ENCODE assay signal across 8 mouse cellular contexts in the genomic region with DNA sequence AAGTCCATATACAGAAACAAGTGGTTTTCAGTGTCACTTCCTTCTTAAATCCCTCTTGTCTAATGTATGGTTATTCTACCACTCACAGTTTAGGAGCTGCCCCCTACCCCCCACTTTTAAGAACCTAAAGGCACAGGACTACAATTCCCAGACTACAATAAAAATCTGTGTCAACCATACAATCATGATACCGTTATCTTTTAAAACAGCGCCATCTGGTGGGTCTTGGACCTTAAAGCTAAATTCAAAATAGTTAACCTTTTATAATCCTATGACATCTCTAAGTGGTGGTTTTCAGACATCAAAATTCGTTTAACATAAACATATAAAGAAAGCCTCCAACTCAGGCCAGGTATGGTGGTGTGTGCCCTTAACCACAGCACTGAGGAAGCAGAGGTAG. TPM values are rescaled to one million over a fixed set of nuclear protein-coding genes. Genes with fewer than 3 reads are reported as not detected.
A peak's percentile ranks its signal among the peaks of the same experiment; 100 is the strongest.
DNase-seq lines count a peak whose midpoint lies in the region; ATAC-seq lines count a peak whose summit lies in the region.

No protein-coding gene starts in this region.

- H3K9ac ChIP-seq in midbrain, embryonic 13.5 days (replicated peaks) = no peak overlapping the region

- no peaks in the 10 kb centered on the region for H3K9me3 ChIP-seq in midbrain, embryonic 10.5 days (replicated peaks)
- H3K9me3 ChIP-seq in midbrain, embryonic 13.5 days = no peaks in the 10 kb centered on the region

- 20% methylated on average over 3 of the region's 3 CpGs for WGBS in midbrain, embryonic 10.5 days
- WGBS in midbrain, embryonic 13.5 days = 16% methylated on average over 3 of the region's 3 CpGs

- peaks cover 21% of the 10 kb centered on the region for H3K4me1 ChIP-seq in midbrain, embryonic 10.5 days
- peaks cover 24% of the 10 kb centered on the region for H3K4me1 ChIP-seq in midbrain, embryonic 13.5 days (replicated peaks)

- no peak overlapping the region for H3K4me2 ChIP-seq in midbrain, embryonic 13.5 days (replicated peaks)

- peaks cover 24% of the 10 kb centered on the region for H3K36me3 ChIP-seq in midbrain, embryonic 10.5 days
- H3K36me3 ChIP-seq in midbrain, embryonic 13.5 days = peaks cover 20% of the 10 kb centered on the region

- no peak overlapping the region for H3K27ac ChIP-seq in midbrain, embryonic 10.5 days (replicated peaks)
- no peak overlapping the region for H3K27ac ChIP-seq in midbrain, embryonic 13.5 days

- H3K4me3 ChIP-seq in midbrain, embryonic 10.5 days = no peak overlapping the region
- H3K4me3 ChIP-seq in midbrain, embryonic 13.5 days (replicated peaks) = no peak overlapping the region

- no peak for ATAC-seq in midbrain, embryonic 13.5 days
- ATAC-seq in megakaryocyte-erythroid progenitor cell, adult 5-6 weeks (replicated peaks; ENCODE audit: low FRiP score, low TSS enrichment, poor library complexity, severe bottlenecking) = no peak

- intact Hi-C loops in left cerebral cortex, postnatal 25 days (cut with DNase I) = loop anchor here (1.0 to 5.0 kb wide), 3 partner anchors 105 to 211 kb away; no protein-coding TSS in a partner anchor

- peak; percentile 29 for DNase-seq in midbrain, embryonic 10.5 days (ENCODE audit: low spot score)
- peak; percentile 90 for DNase-seq in NIH3T3 (ENCODE audit: low read depth)
- DNase-seq in c-Kit-positive CD71-positive TER-119-negative erythroid progenitor cells, embryonic 14.5 days (ENCODE audit: low read depth) = peak; percentile 76
- peak; percentile 35 to 70 for DNase-seq in gastrocnemius, postnatal 4 days (ENCODE audit: low spot score in 2 of 2)
- DNase-seq in left cerebral cortex, postnatal 25 days (ENCODE audit: low spot score in 2 of 2) = peak; percentile 72 to 81
- DNase-seq in right cerebral cortex, postnatal 10 days (ENCODE audit: low spot score in 2 of 2) = peak; percentile 55 to 71

- no peaks in the 10 kb centered on the region for H3K27me3 ChIP-seq in midbrain, embryonic 10.5 days (ENCODE audit: low read depth, poor library complexity, severe bottlenecking)
- H3K27me3 ChIP-seq in midbrain, embryonic 13.5 days = no peaks in the 10 kb centered on the region

RNA-seq across cellular contexts. Expression of a gene that starts 4.8 kb away (rescaled TPM):
- 31.7 and 32.5 TPM in 2 replicates for polyA plus RNA-seq in midbrain, embryonic 10.5 days (2016; fragmentation: Nextera tagmentation; extraction: Ambion mirVana)
- 20.4 and 23.3 TPM in 2 replicates for polyA plus RNA-seq in midbrain, embryonic 13.5 days (2015; fragmentation: Nextera tagmentation; extraction: Ambion mirVana)
- 10 to 100 TPM; 21.0 to 23.6 TPM for total RNA-seq in gastrocnemius, postnatal 4 days (2021)
- total RNA-seq in left cerebral cortex, postnatal 25 days (2021) = 10 to 100 TPM; 51.6 to 53.7 TPM
- total RNA-seq in megakaryocyte-erythroid progenitor cell, adult 5-6 weeks (2014; fragmentation: Nextera tagmentation) = 27.4 and 33.5 TPM in 2 replicates
- total RNA-seq in megakaryocyte-erythroid progenitor cell, adult 5-6 weeks (2017) = 32.4 and 33.0 TPM in 2 replicates

RNA-seq across cellular contexts. Expression of a gene that starts 6.1 kb away (rescaled TPM):
- 51.8 and 52.1 TPM in 2 replicates for polyA plus RNA-seq in midbrain, embryonic 10.5 days (2016; fragmentation: Nextera tagmentation; extraction: Ambion mirVana)
- 39.4 and 42.9 TPM in 2 replicates for polyA plus RNA-seq in midbrain, embryonic 13.5 days (2015; fragmentation: Nextera tagmentation; extraction: Ambion mirVana)
- total RNA-seq in gastrocnemius, postnatal 4 days (2021) = 10 to 100 TPM; 29.3 to 31.7 TPM
- 10 to 100 TPM; 25.0 to 31.8 TPM for total RNA-seq in left cerebral cortex, postnatal 25 days (2021)
- 39.2 and 53.4 TPM in 2 replicates for total RNA-seq in megakaryocyte-erythroid progenitor cell, adult 5-6 weeks (2014; fragmentation: Nextera tagmentation)
- 64.5 and 114 TPM in 2 replicates for total RNA-seq in megakaryocyte-erythroid progenitor cell, adult 5-6 weeks (2017)

RNA-seq across cellular contexts. Expression of a gene that starts 42.2 kb away (rescaled TPM):
- 129 and 131 TPM in 2 replicates for polyA plus RNA-seq in midbrain, embryonic 10.5 days (2016; fragmentation: Nextera tagmentation; extraction: Ambion mirVana)
- 91.5 and 95.5 TPM in 2 replicates for polyA plus RNA-seq in midbrain, embryonic 13.5 days (2015; fragmentation: Nextera tagmentation; extraction: Ambion mirVana)
- 10 to 100 TPM; 43.6 to 44.5 TPM for total RNA-seq in gastrocnemius, postnatal 4 days (2021)
- 10 to 100 TPM; 70.8 to 76.6 TPM for total RNA-seq in left cerebral cortex, postnatal 25 days (2021)
- 50.2 and 65.2 TPM in 2 replicates for total RNA-seq in megakaryocyte-erythroid progenitor cell, adult 5-6 weeks (2014; fragmentation: Nextera tagmentation)
- total RNA-seq in megakaryocyte-erythroid progenitor cell, adult 5-6 weeks (2017) = 91.0 and 109 TPM in 2 replicates

RNA-seq across cellular contexts. Expression of a gene that starts 57.0 kb away (rescaled TPM):
- polyA plus RNA-seq in midbrain, embryonic 10.5 days (2016; fragmentation: Nextera tagmentation; extraction: Ambion mirVana) = 0.04 and 0.05 TPM in 2 replicates
- 0.04 and 0.08 TPM in 2 replicates for polyA plus RNA-seq in midbrain, embryonic 13.5 days (2015; fragmentation: Nextera tagmentation; extraction: Ambion mirVana)
- under 1 TPM; 0.05 to 0.18 TPM for total RNA-seq in gastrocnemius, postnatal 4 days (2021)
- under 1 TPM; 0.07 to 0.09 TPM for total RNA-seq in left cerebral cortex, postnatal 25 days (2021)
- 0.17 TPM in 1 of 2 replicates, not detected in the other for total RNA-seq in megakaryocyte-erythroid progenitor cell, adult 5-6 weeks (2014; fragmentation: Nextera tagmentation)
- total RNA-seq in megakaryocyte-erythroid progenitor cell, adult 5-6 weeks (2017) = 0.19 TPM in 1 of 2 replicates, not detected in the other

RNA-seq across cellular contexts. Expression of a gene that starts 59.0 kb away (rescaled TPM):
- polyA plus RNA-seq in midbrain, embryonic 10.5 days (2016; fragmentation: Nextera tagmentation; extraction: Ambion mirVana) = 1.7 and 1.8 TPM in 2 replicates
- 4.3 and 5.1 TPM in 2 replicates for polyA plus RNA-seq in midbrain, embryonic 13.5 days (2015; fragmentation: Nextera tagmentation; extraction: Ambion mirVana)
- 1 to 10 TPM; 1.0 to 1.8 TPM for total RNA-seq in gastrocnemius, postnatal 4 days (2021)
- total RNA-seq in left cerebral cortex, postnatal 25 days (2021) = 10 to 100 TPM in 1 of 2 experiments, 1 to 10 TPM in 1; 9.1 to 11.1 TPM
- 0.68 TPM in 1 of 2 replicates, not detected in the other for total RNA-seq in megakaryocyte-erythroid progenitor cell, adult 5-6 weeks (2014; fragmentation: Nextera tagmentation)
- total RNA-seq in megakaryocyte-erythroid progenitor cell, adult 5-6 weeks (2017) = 0.19 and 0.66 TPM in 2 replicates

Comparison
In these comparisons a context has a peak if more than half of its experiments do, and no peak if none do; other contexts are left out.
1. DNase-seq: peak in every context shown above with its lines; median percentile 90 in NIH3T3; 76 in left cerebral cortex, postnatal 25 days; 76 in c-Kit-positive CD71-positive TER-119-negative erythroid progenitor cells, embryonic 14.5 days; 63 in right cerebral cortex, postnatal 10 days; 52 in gastrocnemius, postnatal 4 days; 29 in midbrain, embryonic 10.5 days.